In the genomic region with DNA sequence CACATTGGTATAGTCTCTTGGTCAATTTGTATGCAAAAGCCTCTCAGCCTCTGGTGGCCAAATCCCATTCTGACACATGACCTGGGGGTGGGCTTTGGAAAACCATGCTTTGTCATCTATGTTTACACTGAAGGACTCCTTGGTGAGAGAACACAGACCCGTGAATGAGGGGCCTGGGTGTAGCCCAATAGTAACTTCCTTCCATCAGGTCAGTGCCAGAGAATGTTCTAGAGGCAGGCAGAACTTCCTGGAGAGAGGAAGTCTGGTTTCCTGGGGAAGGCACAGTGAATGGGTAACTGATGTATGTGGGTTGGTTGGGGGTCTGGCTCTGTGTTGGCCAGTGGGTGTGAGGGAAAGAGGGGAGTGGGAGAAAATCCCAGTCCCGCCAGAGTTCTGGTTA, we compare ENCODE assay signal across 18 mouse cellular contexts. TPM values are rescaled to one million over a fixed set of nuclear protein-coding genes. Genes with fewer than 3 reads are reported as not detected.
DNase-seq lines count a peak whose midpoint lies in the region; ATAC-seq lines count a peak whose summit lies in the region.
"Had no signal": no experiment of that assay in that cellular context is flagged by ENCODE, and none has a peak within 500 bp of the region (broad histone marks: within the 10 kb centered on the region; RNA-seq: fewer than 3 reads in every experiment).

No protein-coding gene starts in this region.

- no peaks in the 10 kb centered on the region for H3K9me3 ChIP-seq in heart, embryonic 10.5 days
- no peaks in the 10 kb centered on the region for H3K9me3 ChIP-seq in heart, embryonic 15.5 days (replicated peaks)
- no peaks in the 10 kb centered on the region for H3K9me3 ChIP-seq in lung, embryonic 16.5 days (ENCODE audit: control insufficient read depth, low read length)
- H3K9me3 ChIP-seq: embryonic facial prominence, embryonic 10.5 days; kidney, embryonic 15.5 days; liver, embryonic 12.5 days had no signal

- peaks cover 17% of the 10 kb centered on the region; the same call in 1 of the 2 replicates for H3K4me1 ChIP-seq in heart, embryonic 10.5 days
- peaks cover 21% of the 10 kb centered on the region for H3K4me1 ChIP-seq in heart, embryonic 15.5 days (replicated peaks)
- peaks cover 3% of the 10 kb centered on the region for H3K4me1 ChIP-seq in lung, embryonic 16.5 days (replicated peaks; ENCODE audit: control insufficient read depth, insufficient read depth, low read length)

- no peak overlapping the region for H3K9ac ChIP-seq in heart, embryonic 15.5 days
- H3K9ac ChIP-seq in lung, embryonic 16.5 days (ENCODE audit: low read length), result no peak overlapping the region
- H3K9ac ChIP-seq: kidney, embryonic 15.5 days; liver, embryonic 12.5 days had no signal

- ATAC-seq in heart, embryonic 15.5 days (replicated peaks; ENCODE audit: insufficient number of reproducible peaks, insufficient read depth, low FRiP score, low read depth), result peak; percentile 34; the same call in 1 of the 2 replicates
- ATAC-seq in lung, embryonic 16.5 days (ENCODE audit: low read depth), result peak; percentile 34; the same call in 1 of the 2 replicates
- ATAC-seq: hindbrain, postnatal 0 days; liver, embryonic 12.5 days; midbrain, embryonic 16.5 days; Patski had no signal

- DNase-seq in heart, adult 18-20 months, result peak; percentile 47 to 79
- DNase-seq in heart, embryonic 10.5 days (ENCODE audit: low spot score), result no peak
- peak; percentile 27 for DNase-seq in R1 (ENCODE audit: low read depth, low spot score)
- DNase-seq in spleen, adult 12 weeks (ENCODE audit: low spot score), result no peak
- DNase-seq in yolk sac, embryonic 10.5 days (ENCODE audit: low spot score), result no peak
- DNase-seq in ovary, postnatal 14 days (ENCODE audit: low spot score), result no peak
- DNase-seq: cerebellum, adult 11 months; cerebellum, postnatal 25 days; left cerebral cortex, postnatal 4 days; right cerebral cortex, postnatal 14 days had no signal

- no peak overlapping the region for H3K27ac ChIP-seq in heart, embryonic 10.5 days
- peak overlapping the region; percentile 42; the same call in 1 of the 2 replicates for H3K27ac ChIP-seq in heart, embryonic 15.5 days
- no peak overlapping the region for H3K27ac ChIP-seq in lung, embryonic 16.5 days (ENCODE audit: low read length)
- H3K27ac ChIP-seq: embryonic facial prominence, embryonic 10.5 days; hindbrain, postnatal 0 days; kidney, embryonic 15.5 days; liver, embryonic 12.5 days had no signal

- no peaks in the 10 kb centered on the region for H3K27me3 ChIP-seq in heart, embryonic 10.5 days (ENCODE audit: insufficient read depth, poor library complexity, severe bottlenecking)
- no peaks in the 10 kb centered on the region for H3K27me3 ChIP-seq in heart, embryonic 15.5 days
- no peaks in the 10 kb centered on the region for H3K27me3 ChIP-seq in lung, embryonic 16.5 days (ENCODE audit: control insufficient read depth, insufficient read depth, low read depth, low read length)
- H3K27me3 ChIP-seq: kidney, embryonic 15.5 days; liver, embryonic 12.5 days; Patski had no signal

- no peaks in the 10 kb centered on the region for H3K36me3 ChIP-seq in heart, embryonic 10.5 days
- no peaks in the 10 kb centered on the region for H3K36me3 ChIP-seq in heart, embryonic 15.5 days
- H3K36me3 ChIP-seq in lung, embryonic 16.5 days (ENCODE audit: control insufficient read depth, insufficient read depth, low read length), result no peaks in the 10 kb centered on the region
- H3K36me3 ChIP-seq: embryonic facial prominence, embryonic 10.5 days; kidney, embryonic 15.5 days; liver, embryonic 12.5 days had no signal

- no peak overlapping the region for H3K4me2 ChIP-seq in heart, embryonic 15.5 days
- no peak overlapping the region for H3K4me2 ChIP-seq in lung, embryonic 16.5 days (ENCODE audit: low read depth, low read length)
- H3K4me2 ChIP-seq: kidney, embryonic 15.5 days; liver, embryonic 12.5 days had no signal

- no peak overlapping the region for H3K4me3 ChIP-seq in heart, embryonic 10.5 days
- no peak overlapping the region for H3K4me3 ChIP-seq in heart, embryonic 15.5 days
- no peak overlapping the region for H3K4me3 ChIP-seq in lung, embryonic 16.5 days (ENCODE audit: low read length)
- H3K4me3 ChIP-seq: embryonic facial prominence, embryonic 10.5 days; kidney, embryonic 15.5 days; liver, embryonic 12.5 days had no signal

- WGBS in heart, embryonic 10.5 days, result 41% methylated on average over 2 of the region's 2 CpGs
- 46% methylated on average over 2 of the region's 2 CpGs for WGBS in heart, embryonic 15.5 days
- 39% methylated on average over 2 of the region's 2 CpGs for WGBS in lung, embryonic 16.5 days

RNA-seq across cellular contexts. Expression of a gene that starts 9.0 kb away (rescaled TPM):
- 10 to 100 TPM; 30.6 to 32.7 TPM for total RNA-seq in heart, adult 18-20 months (2021)
- polyA plus RNA-seq in heart, embryonic 10.5 days (2016; fragmentation: Nextera tagmentation; extraction: Ambion mirVana), result 47.5 and 49.0 TPM in 2 replicates
- polyA plus RNA-seq in heart, embryonic 15.5 days (2015; fragmentation: Nextera tagmentation; extraction: Ambion mirVana), result 33.2 and 46.3 TPM in 2 replicates
- 41.6 and 42.1 TPM in 2 replicates for polyA plus RNA-seq in lung, embryonic 16.5 days (2015; fragmentation: Nextera tagmentation; extraction: Ambion mirVana)

RNA-seq across cellular contexts. Expression of a gene that starts 37.4 kb away (rescaled TPM):
- total RNA-seq in heart, adult 18-20 months (2021), result 10 to 100 TPM; 30.7 to 32.2 TPM
- polyA plus RNA-seq in heart, embryonic 10.5 days (2016; fragmentation: Nextera tagmentation; extraction: Ambion mirVana), result 46.5 and 49.9 TPM in 2 replicates
- polyA plus RNA-seq in heart, embryonic 15.5 days (2015; fragmentation: Nextera tagmentation; extraction: Ambion mirVana), result 32.0 and 43.5 TPM in 2 replicates
- polyA plus RNA-seq in lung, embryonic 16.5 days (2015; fragmentation: Nextera tagmentation; extraction: Ambion mirVana), result 54.0 and 55.1 TPM in 2 replicates

RNA-seq across cellular contexts. Expression of a gene that starts 37.4 kb away (rescaled TPM):
- total RNA-seq in heart, adult 18-20 months (2021), result 10 to 100 TPM; 15.8 to 17.6 TPM
- polyA plus RNA-seq in heart, embryonic 10.5 days (2016; fragmentation: Nextera tagmentation; extraction: Ambion mirVana), result 41.1 and 45.0 TPM in 2 replicates
- polyA plus RNA-seq in heart, embryonic 15.5 days (2015; fragmentation: Nextera tagmentation; extraction: Ambion mirVana), result 25.4 and 31.5 TPM in 2 replicates
- 43.1 and 44.1 TPM in 2 replicates for polyA plus RNA-seq in lung, embryonic 16.5 days (2015; fragmentation: Nextera tagmentation; extraction: Ambion mirVana)

Comparison
In these comparisons a context has a peak if more than half of its experiments do, and no peak if none do; other contexts are left out.
1. DNase-seq: peak in heart, adult 18-20 months (2 of 2) and R1 (single experiment); none in heart, embryonic 10.5 days (single experiment), spleen, adult 12 weeks (single experiment), yolk sac, embryonic 10.5 days (single experiment) and ovary, postnatal 14 days (single experiment).